Comparison of ENCODE assay signal across 32 mouse cellular contexts in the genomic region with DNA sequence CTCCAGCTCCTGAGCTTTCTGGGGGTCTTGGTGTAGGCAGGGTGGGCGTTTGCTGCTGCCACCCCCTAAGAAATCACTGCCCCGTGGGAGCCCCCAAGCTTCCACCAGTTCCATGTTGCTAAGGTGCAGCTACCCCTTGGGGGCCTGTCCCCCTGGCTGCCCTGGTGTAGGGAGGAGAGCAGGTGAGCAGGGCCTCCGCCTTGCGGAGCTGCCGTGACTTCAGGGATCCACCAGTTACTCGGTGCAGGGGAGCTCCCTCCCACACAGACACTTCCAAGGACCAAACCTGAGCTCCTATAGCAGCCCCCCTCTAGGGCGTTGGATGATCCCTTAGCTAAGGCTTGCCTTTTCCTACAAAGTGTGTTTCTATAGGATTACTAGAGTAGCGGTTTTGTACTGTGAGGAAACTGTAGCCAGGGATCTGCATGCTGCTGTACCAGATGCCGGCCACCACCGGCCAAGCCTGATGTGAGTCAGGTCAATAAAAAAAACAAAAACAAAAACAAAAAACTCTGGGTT. TPM values are rescaled to one million over a fixed set of nuclear protein-coding genes. Genes with fewer than 3 reads are reported as not detected.
DNase-seq lines count a peak whose midpoint lies in the region; ATAC-seq and TF ChIP-seq lines count a peak whose summit lies in the region.
"Had no signal": no experiment of that assay in that cellular context is flagged by ENCODE, and none has a peak within 500 bp of the region (broad histone marks: within the 10 kb centered on the region; RNA-seq: fewer than 3 reads in every experiment).

No protein-coding gene starts in this region.

- ATAC-seq in cerebellum, adult (ENCODE audit: insufficient number of reproducible peaks, low FRiP score, low TSS enrichment) = no peak
- ATAC-seq in hindbrain, embryonic 16.5 days = no peak
- ATAC-seq in megakaryocyte, adult 5-6 weeks (ENCODE audit: poor library complexity, severe bottlenecking) = no peak
- ATAC-seq: activated CD4-positive, CD25-positive, alpha-beta regulatory T cell, adult 4 months; forebrain, embryonic 16.5 days; intestine, embryonic 15.5 days had no signal

- 76% methylated on average over 10 of the region's 10 CpGs for WGBS in hindbrain, embryonic 16.5 days

- H3K9me3 ChIP-seq in hindbrain, embryonic 16.5 days (ENCODE audit: control insufficient read depth, low read length) = no peaks in the 10 kb centered on the region
- H3K9me3 ChIP-seq: embryonic facial prominence, embryonic 12.5 days; heart, embryonic 12.5 days; intestine, embryonic 15.5 days; liver, embryonic 15.5 days; midbrain, embryonic 10.5 days; stomach, embryonic 15.5 days had no signal

- TF ChIP-seq CTCF in layer of hippocampus, adult 2 months (conservative IDR thresholded peaks at IDR 0.05) = no peak

- peak overlapping the region; percentile 61; the same call in 1 of the 2 replicates for H3K27ac ChIP-seq in layer of hippocampus, adult 2 months
- H3K27ac ChIP-seq in hindbrain, embryonic 16.5 days (ENCODE audit: low read depth, low read length) = 0 out of 2 replicates have a peak overlapping the region, but pooled peaks have one; percentile 29
- H3K27ac ChIP-seq: embryonic facial prominence, embryonic 12.5 days; heart, adult 2 months; intestine, embryonic 15.5 days; liver, embryonic 15.5 days; midbrain, embryonic 10.5 days; stomach, embryonic 15.5 days had no signal

- DNase-seq in cerebellum, adult 11 months = peak; percentile 36
- peak; percentile 32 to 41 for DNase-seq in cerebellum, postnatal 14 days
- DNase-seq in cerebellum, postnatal 4 days (ENCODE audit: low spot score in 2 of 2) = no peak
- no peak for DNase-seq in layer of hippocampus, adult 2 months (ENCODE audit: low spot score in 2 of 2)
- no peak for DNase-seq in layer of hippocampus, adult 9-10 months (ENCODE audit: low spot score)
- DNase-seq: adrenal gland, adult 2 months; adrenal gland, postnatal 36 days; embryo, embryonic 11 days; heart, adult 2 months; kidney, adult 2 months; kidney, postnatal 36 days; layer of hippocampus, postnatal 36 days; liver; lung, embryonic 14.5 days; lung, postnatal 14 days; right cerebral cortex, postnatal 25 days had no signal

- no peak overlapping the region for H3K9ac ChIP-seq in hindbrain, embryonic 16.5 days (ENCODE audit: low read depth, low read length)
- H3K9ac ChIP-seq: embryonic facial prominence, embryonic 12.5 days; heart, embryonic 12.5 days; intestine, embryonic 15.5 days; liver, embryonic 15.5 days; lung, embryonic 14.5 days; stomach, embryonic 15.5 days had no signal

- H3K4me1 ChIP-seq in hindbrain, embryonic 16.5 days (ENCODE audit: control insufficient read depth, insufficient read depth, low read depth, low read length) = no peaks in the 10 kb centered on the region
- H3K4me1 ChIP-seq: embryonic facial prominence, embryonic 12.5 days; heart, embryonic 12.5 days; intestine, embryonic 15.5 days; liver, embryonic 15.5 days; stomach, embryonic 15.5 days had no signal

- H3K36me3 ChIP-seq in hindbrain, embryonic 16.5 days (ENCODE audit: control insufficient read depth, insufficient read depth, low read length) = peaks cover 11% of the 10 kb centered on the region
- H3K36me3 ChIP-seq: heart, embryonic 12.5 days; intestine, embryonic 15.5 days; liver, embryonic 15.5 days; stomach, embryonic 15.5 days had no signal

- H3K4me2 ChIP-seq in hindbrain, embryonic 16.5 days (ENCODE audit: low read length) = no peak overlapping the region
- H3K4me2 ChIP-seq: embryonic facial prominence, embryonic 12.5 days; heart, embryonic 12.5 days; intestine, embryonic 15.5 days; liver, embryonic 15.5 days; lung, embryonic 14.5 days; stomach, embryonic 15.5 days had no signal

- H3K27me3 ChIP-seq in hindbrain, embryonic 16.5 days (replicated peaks; ENCODE audit: control insufficient read depth, insufficient read depth, low read length) = no peaks in the 10 kb centered on the region
- H3K27me3 ChIP-seq: embryonic facial prominence, embryonic 12.5 days; intestine, embryonic 15.5 days; liver, embryonic 15.5 days; stomach, embryonic 15.5 days had no signal

- no peak overlapping the region for H3K4me3 ChIP-seq in layer of hippocampus, adult 2 months
- H3K4me3 ChIP-seq in hindbrain, embryonic 16.5 days (ENCODE audit: low read length) = no peak overlapping the region
- H3K4me3 ChIP-seq: embryonic facial prominence, embryonic 12.5 days; heart, adult 2 months; heart, embryonic 12.5 days; intestine, embryonic 15.5 days; liver, embryonic 15.5 days; midbrain, embryonic 10.5 days; myocyte; stomach, embryonic 15.5 days had no signal

RNA-seq across cellular contexts. Expression of gene Dpysl4, which starts 15.5 kb away (rescaled TPM):
- 10 to 100 TPM; 51.5 to 52.0 TPM for total RNA-seq in layer of hippocampus, adult 2 months (2021)
- 177 and 182 TPM in 2 replicates for polyA plus RNA-seq in hindbrain, embryonic 16.5 days (2015; fragmentation: Nextera tagmentation; extraction: Ambion mirVana)
- not detected in 2 replicates for total RNA-seq in megakaryocyte, adult 5-6 weeks (2015)
- total RNA-seq in megakaryocyte, adult 5-6 weeks (2017) = not detected in 2 replicates
- total RNA-seq: CH12.LX; hematopoietic stem cell, adult 5-6 weeks; neutrophil, adult 5-6 weeks had no signal
- polyA plus RNA-seq: activated CD4-positive, CD25-positive, alpha-beta regulatory T cell, adult 4 months; C2C12; myocyte had no signal

Comparison
In these comparisons a context has a peak if more than half of its experiments do, and no peak if none do; other contexts are left out.
1. DNase-seq: peak in cerebellum, adult 11 months (single experiment) and cerebellum, postnatal 14 days (2 of 2); none in cerebellum, postnatal 4 days (0 of 2), layer of hippocampus, adult 2 months (0 of 2) and layer of hippocampus, adult 9-10 months (single experiment).
2. RNA of gene Dpysl4, which starts 15.5 kb away (total RNA-seq): 51.5 to 52.0 TPM in layer of hippocampus, adult 2 months; not detected in megakaryocyte, adult 5-6 weeks; every median in the first group is over 10 times any median in the second.